Mouse (Mus musculus) intestine, embryonic 14.5 days (tissue): ENCODE data around the gene Upf1. TPM values are rescaled to one million over a fixed set of nuclear protein-coding genes. Genes with fewer than 3 reads are reported as not detected.

ENCODE experiments used
- polyA plus RNA-seq: library from polyadenylated mRNA; unstranded; fragments of >200 nt; fragmentation: Nextera tagmentation; extraction: Ambion mirVana; gene quantifications from 2 replicates; pipeline ENCODE4 v1.2.1, GENCODE M21; 2014

The Upf1 gene
- polyA plus RNA-seq, 1 experiment from 2014 or later = 19.4 TPM

Other genes starting within 250 kb of the Upf1 start
- gene Ncan, start 232.4 kb downstream of the Upf1 start, polyA plus RNA-seq = 1.9 TPM in 2 replicates
- 29.5 and 29.9 TPM in 2 replicates for gene Nr2c2ap, start 221.9 kb downstream of the Upf1 start, polyA plus RNA-seq
- gene Rfxank, start 214.1 kb downstream of the Upf1 start, polyA plus RNA-seq = 11.6 and 15.1 TPM in 2 replicates
- 49.2 and 50.8 TPM in 2 replicates for gene Borcs8, start 213.8 kb downstream of the Upf1 start, polyA plus RNA-seq
- gene Mef2b, start 213.6 kb downstream of the Upf1 start, polyA plus RNA-seq = 0.13 and 0.43 TPM in 2 replicates
- gene Tmem161a, start 180.9 kb downstream of the Upf1 start, polyA plus RNA-seq = 44.1 and 50.8 TPM in 2 replicates
- gene Slc25a42, start 141.0 kb downstream of the Upf1 start, polyA plus RNA-seq = 3.9 and 4.0 TPM in 2 replicates
- gene Sugp2, start 119.1 kb downstream of the Upf1 start, polyA plus RNA-seq = 28.1 and 31.7 TPM in 2 replicates
- gene Armc6, start 118.8 kb downstream of the Upf1 start, polyA plus RNA-seq = 24.4 and 25.8 TPM in 2 replicates
- 33.5 and 34.7 TPM in 2 replicates for gene Homer3, start 70.5 kb downstream of the Upf1 start, polyA plus RNA-seq
- 47.5 and 49.7 TPM in 2 replicates for gene Ddx49, start 50.8 kb downstream of the Upf1 start, polyA plus RNA-seq
- 331 and 336 TPM in 2 replicates for gene Cope, start 50.8 kb downstream of the Upf1 start, polyA plus RNA-seq
- 4.3 and 4.6 TPM in 2 replicates for gene Cers1, start 37.5 kb downstream of the Upf1 start, polyA plus RNA-seq
- 1.8 and 2.1 TPM in 2 replicates for gene Gdf1, start 23.5 kb downstream of the Upf1 start, polyA plus RNA-seq
- 0.44 and 0.77 TPM in 2 replicates for gene Comp, start 20.3 kb upstream of the Upf1 start, polyA plus RNA-seq
- gene Crtc1, start 86.3 kb upstream of the Upf1 start, polyA plus RNA-seq = 18.0 and 23.4 TPM in 2 replicates
- 19.5 and 21.2 TPM in 2 replicates for gene Klhl26, start 123.7 kb upstream of the Upf1 start, polyA plus RNA-seq
- 3.7 and 5.1 TPM in 2 replicates for gene Tmem59l, start 134.1 kb upstream of the Upf1 start, polyA plus RNA-seq
- 1.4 and 1.9 TPM in 2 replicates for gene Crlf1, start 139.9 kb upstream of the Upf1 start, polyA plus RNA-seq
- gene Rex1bd, start 153.5 kb upstream of the Upf1 start, polyA plus RNA-seq = 130 and 136 TPM in 2 replicates
- gene Uba52, start 157.5 kb upstream of the Upf1 start, polyA plus RNA-seq = 1,195 and 1,247 TPM in 2 replicates
- gene Fkbp8, start 174.4 kb upstream of the Upf1 start, polyA plus RNA-seq = 271 and 278 TPM in 2 replicates
- gene Kxd1, start 174.7 kb upstream of the Upf1 start, polyA plus RNA-seq = 71.1 and 77.6 TPM in 2 replicates
- gene Ell, start 186.2 kb upstream of the Upf1 start, polyA plus RNA-seq = 16.6 and 18.5 TPM in 2 replicates
- gene Isyna1, start 241.1 kb upstream of the Upf1 start, polyA plus RNA-seq = 86.8 and 106 TPM in 2 replicates